Mouse (Mus musculus) heart, embryonic 13.5 days (tissue): ENCODE measurements around the gene Tmem80. TPM values are rescaled to one million over a fixed set of nuclear protein-coding genes. Genes with fewer than 3 reads are reported as not detected.

Experiments used
- ATAC-seq: fragments of 200-750 bp; cut with Nextera tagmentation; 2 replicates; pipeline ENCODE4 v1.8.0; 2017; ENCODE audit warnings: moderate TSS enrichment; ENCODE audit not compliant: insufficient number of reproducible peaks, low FRiP score, low TSS enrichment; ENCODE audit errors: extremely low read depth
- H3K27ac ChIP-seq: fragments of 300-500 bp; sonication (generic); replicated peaks from 2 replicates; pipeline ENCODE4 v1.5.1; 2015; ENCODE audit warnings: moderate library complexity, mild to moderate bottlenecking, inconsistent platforms
- H3K27me3 ChIP-seq: fragments of 300-500 bp; sonication (generic); replicated peaks from 2 replicates; pipeline ENCODE4 v1.6.1; 2015; ENCODE audit warnings: mild to moderate bottlenecking, inconsistent platforms
- H3K36me3 ChIP-seq: fragments of 300-500 bp; sonication (generic); 2 replicates; pipeline ENCODE4 v1.6.1; 2015; ENCODE audit warnings: mild to moderate bottlenecking, inconsistent platforms
- H3K4me1 ChIP-seq: fragments of 300-500 bp; sonication (generic); 2 replicates; pipeline ENCODE4 v1.6.1; 2015; ENCODE audit warnings: inconsistent platforms
- H3K4me2 ChIP-seq: fragments of 300-500 bp; sonication (generic); 2 replicates; pipeline ENCODE4 v1.6.1; 2015; ENCODE audit warnings: inconsistent platforms, mild to moderate bottlenecking, moderate library complexity
- H3K4me3 ChIP-seq: fragments of 300-500 bp; sonication (generic); 2 replicates; pipeline ENCODE4 v1.5.1; 2015; ENCODE audit warnings: moderate library complexity, mild to moderate bottlenecking, inconsistent platforms
- H3K9ac ChIP-seq: fragments of 300-500 bp; sonication (generic); 2 replicates; pipeline ENCODE4 v1.6.1; 2015; ENCODE audit warnings: inconsistent platforms, mild to moderate bottlenecking, moderate library complexity
- H3K9me3 ChIP-seq: fragments of 300-500 bp; sonication (generic); 2 replicates; pipeline ENCODE4 v1.6.1; 2016; ENCODE audit warnings: inconsistent platforms
- WGBS: fragments of 180-500 bp; shearing (Covaris S2); methylation state at CpG from one replicate; pipeline ENCODE4 v1.1.7; 2015; ENCODE audit warnings: mixed read lengths; 5-methylcytosine and 5-hydroxymethylcytosine counted together
- polyA plus RNA-seq: library from polyadenylated mRNA; unstranded; fragments of >200 nt; fragmentation: Nextera tagmentation; extraction: Ambion mirVana; gene quantifications from 2 replicates; pipeline ENCODE4 v1.2.1, GENCODE M21; 2015

Gene Tmem80
- polyA plus RNA-seq, 1 experiment from 2014 or later: 33.2 TPM

DNA sequence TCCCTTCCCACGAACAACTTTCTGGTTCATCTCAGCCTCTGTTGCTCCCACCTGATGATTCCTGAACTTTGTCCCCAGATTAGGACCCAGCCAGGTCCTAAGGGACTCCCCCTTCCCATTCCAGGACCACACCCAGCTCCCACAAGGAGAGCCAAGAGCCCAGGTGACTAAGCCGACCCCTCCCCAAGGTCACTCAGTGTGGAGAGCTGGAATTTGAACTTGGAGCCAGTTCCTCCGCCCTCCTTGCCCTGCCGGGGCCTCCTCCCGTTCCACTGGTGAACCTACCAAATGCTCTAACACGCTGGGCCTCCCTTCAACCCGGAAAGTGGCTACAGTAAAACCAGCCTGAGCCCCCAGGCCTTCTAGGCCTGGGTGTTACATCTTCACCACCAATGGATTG is 12.5 kb downstream of the Tmem80 start:
- Histone ChIP-seq H3K9me3 (no peaks in the 10 kb centered on the region), H3K36me3 (peaks cover 7% of the 10 kb centered on the region), H3K4me1 (peaks cover 11% of the 10 kb centered on the region), H3K4me2 (no peak overlapping the region), H3K27ac (no peak overlapping the region), H3K4me3 (no peak overlapping the region), H3K27me3 (peaks cover 28% of the 10 kb centered on the region), H3K9ac (peak overlapping the region; percentile 30; the same call in 1 of the 2 replicates)
- 81% methylated on average over 7 of the region's 7 CpGs for WGBS
- ATAC-seq: no peak

DNA sequence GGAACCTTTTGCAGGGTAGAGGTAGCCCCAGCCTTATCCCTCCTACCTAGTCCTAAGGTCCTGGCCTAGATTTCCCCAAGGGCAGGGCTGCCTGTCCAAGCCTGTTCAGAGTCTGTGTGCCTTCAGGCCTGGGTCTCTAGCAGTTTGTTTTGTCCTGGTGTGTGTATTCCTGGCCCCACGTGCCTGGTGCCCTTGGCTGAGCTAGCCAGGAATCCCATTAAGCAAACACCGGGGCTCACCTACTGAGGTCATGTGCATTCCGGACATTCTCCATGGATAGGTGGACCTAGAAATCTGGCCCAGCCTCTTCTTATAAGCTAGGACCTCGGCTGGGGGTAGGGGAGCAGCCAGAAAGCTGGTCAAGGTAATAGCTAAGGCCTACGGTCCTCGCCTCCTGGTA is 12.9 kb downstream of the Tmem80 start:
- Histone ChIP-seq H3K27ac (no peak overlapping the region), H3K9me3 (no peaks in the 10 kb centered on the region), H3K27me3 (peaks cover 28% of the 10 kb centered on the region), H3K9ac (peak overlapping the region; percentile 30; the same call in 1 of the 2 replicates), H3K4me1 (peaks cover 11% of the 10 kb centered on the region), H3K36me3 (peaks cover 7% of the 10 kb centered on the region), H3K4me3 (no peak overlapping the region), H3K4me2 (no peak overlapping the region)
- ATAC-seq: no peak
- WGBS: 72% methylated on average over 6 of the region's 6 CpGs

DNA sequence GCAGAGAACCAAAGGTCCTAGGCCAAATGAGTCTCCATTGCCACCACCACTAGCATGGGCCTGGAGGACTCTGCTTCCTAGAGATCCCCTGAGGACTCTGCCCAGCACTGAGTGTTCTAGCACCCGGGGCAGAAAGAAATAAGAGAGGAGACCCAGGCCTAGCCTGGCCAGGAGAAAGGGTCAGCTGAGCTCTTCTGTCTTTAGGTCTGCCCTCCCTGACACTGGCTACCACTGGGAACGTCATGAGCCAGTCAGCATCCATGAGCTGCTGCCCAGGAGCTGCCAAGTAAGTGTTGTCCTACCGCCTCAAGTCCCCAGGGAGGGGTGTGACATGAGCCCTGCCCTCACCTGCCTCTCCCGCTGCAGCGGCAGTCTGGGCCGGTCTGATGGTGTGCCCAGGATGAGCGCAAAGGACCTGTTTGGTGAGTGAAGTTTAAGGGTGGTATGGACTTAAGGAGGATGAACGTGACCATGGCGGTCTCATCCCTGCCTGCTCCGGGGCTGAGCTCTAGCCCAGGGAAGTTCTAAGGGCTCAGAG is 14.2 kb downstream of the Tmem80 start:
- Histone ChIP-seq H3K4me1 (peaks cover 11% of the 10 kb centered on the region), H3K27ac (no peak overlapping the region), H3K4me2 (no peak overlapping the region), H3K36me3 (no peaks in the 10 kb centered on the region), H3K9me3 (no peaks in the 10 kb centered on the region), H3K27me3 (peaks cover 28% of the 10 kb centered on the region), H3K9ac (no peak overlapping the region), H3K4me3 (no peak overlapping the region)
- no peak for ATAC-seq
- WGBS: 74% methylated on average over 10 of the region's 10 CpGs

DNA sequence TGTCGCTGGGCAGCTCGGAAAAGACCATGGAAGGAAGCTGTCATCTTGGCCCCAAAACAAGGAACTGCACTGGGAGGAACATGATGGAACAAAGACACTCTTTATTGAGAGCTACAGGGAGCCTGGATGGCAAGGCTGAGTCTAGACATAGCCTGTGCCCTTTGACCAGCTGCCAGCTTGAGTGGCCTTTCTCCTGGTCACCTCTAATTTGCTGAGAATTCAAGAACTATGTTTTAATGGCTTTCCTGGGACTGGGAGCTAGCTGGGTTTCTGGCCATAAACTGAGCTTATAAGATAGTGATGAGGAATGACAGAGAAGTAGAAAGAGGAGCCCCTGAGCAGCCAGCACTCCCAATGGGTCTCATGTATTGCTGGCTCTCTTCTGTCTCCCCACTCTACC is 15.7 kb downstream of the Tmem80 start:
- Histone ChIP-seq H3K9ac (no peak overlapping the region), H3K4me2 (no peak overlapping the region), H3K27me3 (peaks cover 19% of the 10 kb centered on the region), H3K9me3 (no peaks in the 10 kb centered on the region), H3K4me1 (peaks cover 8% of the 10 kb centered on the region), H3K4me3 (no peak overlapping the region), H3K36me3 (no peaks in the 10 kb centered on the region), H3K27ac (no peak overlapping the region)
- 65% methylated on average over 2 of the region's 2 CpGs for WGBS
- ATAC-seq: no peak

DNA sequence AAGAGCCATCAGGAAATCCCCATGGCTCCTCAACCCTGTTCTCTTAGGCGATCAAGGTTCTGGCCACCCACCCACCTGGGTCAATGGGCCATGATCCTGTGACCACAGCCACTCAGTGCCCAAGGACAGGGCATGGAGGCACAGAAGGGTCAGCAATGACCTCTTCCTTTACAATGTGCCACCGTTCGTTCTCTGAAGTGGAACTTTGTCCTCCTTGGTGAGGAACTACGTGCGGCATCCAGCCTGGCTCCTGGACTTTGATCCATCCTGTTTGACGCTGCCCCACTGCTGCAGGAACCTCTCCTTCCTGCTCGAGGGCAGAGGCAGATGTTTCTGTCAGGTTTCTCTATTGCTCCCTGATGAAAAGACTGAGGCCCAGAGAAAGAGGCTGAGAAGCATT is 16.2 kb downstream of the Tmem80 start:
- no peak overlapping the region for H3K9ac ChIP-seq
- ATAC-seq: no peak
- no peaks in the 10 kb centered on the region for H3K36me3 ChIP-seq
- H3K4me1 ChIP-seq: peaks cover 5% of the 10 kb centered on the region
- H3K27me3 ChIP-seq: peaks cover 14% of the 10 kb centered on the region
- H3K27ac ChIP-seq: no peak overlapping the region
- no peaks in the 10 kb centered on the region for H3K9me3 ChIP-seq
- no peak overlapping the region for H3K4me3 ChIP-seq
- no peak overlapping the region for H3K4me2 ChIP-seq
- 63% methylated on average over 7 of the region's 7 CpGs for WGBS

DNA sequence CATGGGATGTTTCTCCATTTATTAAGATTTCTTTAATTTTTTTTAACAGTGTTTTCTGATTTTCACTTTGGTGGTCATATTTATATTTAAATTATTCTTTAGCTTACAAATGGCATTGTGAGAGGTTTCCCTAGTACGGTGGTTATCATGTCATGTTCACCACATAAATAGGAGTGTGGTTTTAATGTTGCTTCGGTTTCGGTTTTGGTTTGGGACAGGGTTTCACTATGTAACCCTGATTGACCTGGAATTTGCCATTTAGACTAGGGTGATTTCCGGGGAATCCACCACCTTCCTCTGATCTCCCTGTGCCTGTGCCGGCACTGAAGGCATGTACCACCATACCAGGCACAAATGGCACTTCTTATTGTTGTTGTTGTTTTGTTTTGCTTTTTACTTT is 17.2 kb downstream of the Tmem80 start:
- H3K4me1 ChIP-seq: no peaks in the 10 kb centered on the region
- no peak overlapping the region for H3K4me2 ChIP-seq
- 84% methylated on average over 5 of the region's 5 CpGs for WGBS
- H3K9me3 ChIP-seq: no peaks in the 10 kb centered on the region
- H3K36me3 ChIP-seq: no peaks in the 10 kb centered on the region
- no peak overlapping the region for H3K4me3 ChIP-seq
- ATAC-seq: no peak
- no peak overlapping the region for H3K27ac ChIP-seq
- H3K27me3 ChIP-seq: peaks cover 4% of the 10 kb centered on the region
- H3K9ac ChIP-seq: no peak overlapping the region

DNA sequence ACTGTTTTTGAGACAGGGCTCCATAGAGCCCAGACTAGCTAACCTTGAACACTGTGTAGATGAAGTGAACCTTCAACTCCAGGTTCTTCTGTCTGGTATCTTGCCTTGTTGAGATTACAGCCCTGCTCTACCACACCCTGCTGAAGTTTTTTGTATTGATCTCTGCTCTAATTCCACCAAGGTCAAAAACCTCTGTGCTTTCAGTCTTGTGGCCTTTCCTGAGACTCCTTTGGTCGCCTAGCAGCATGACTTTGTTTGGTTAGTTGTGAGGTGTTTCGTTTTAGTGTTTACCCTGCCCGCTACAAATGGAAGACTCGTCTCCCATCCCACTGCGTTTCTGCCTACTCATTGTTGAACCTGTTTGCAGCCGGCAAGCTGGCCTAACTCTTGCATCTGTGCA is 23.5 kb downstream of the Tmem80 start:
- Histone ChIP-seq H3K9me3 (no peaks in the 10 kb centered on the region), H3K27ac (no peak overlapping the region), H3K4me2 (no peak overlapping the region), H3K27me3 (peaks cover 9% of the 10 kb centered on the region), H3K4me1 (no peaks in the 10 kb centered on the region), H3K36me3 (no peaks in the 10 kb centered on the region), H3K9ac (no peak overlapping the region), H3K4me3 (no peak overlapping the region)
- 69% methylated on average over 6 of the region's 6 CpGs for WGBS
- ATAC-seq: no peak

DNA sequence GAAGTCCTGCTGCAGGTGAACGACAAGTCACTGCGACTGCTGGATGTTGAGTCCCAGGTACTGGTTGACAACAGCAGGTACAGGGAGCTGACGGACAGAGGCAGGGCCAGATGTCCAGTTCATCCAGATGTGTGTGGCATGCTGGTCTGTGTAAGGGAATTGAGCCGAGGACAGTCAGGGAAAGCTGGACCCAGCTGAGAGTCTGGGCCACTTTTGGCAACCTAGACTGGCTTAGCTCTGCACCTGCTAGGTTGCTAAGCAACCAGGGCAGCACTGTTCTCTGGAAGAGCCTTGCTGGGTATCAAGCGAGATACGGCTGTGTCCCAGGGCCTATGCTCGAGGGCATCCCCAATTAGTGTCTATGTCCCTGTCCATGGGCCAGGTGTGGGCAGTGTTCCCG is 27.5 kb downstream of the Tmem80 start:
- ATAC-seq: no peak
- H3K4me3 ChIP-seq: no peak overlapping the region
- H3K9me3 ChIP-seq: no peaks in the 10 kb centered on the region
- 73% methylated on average over 8 of the region's 8 CpGs for WGBS
- no peak overlapping the region for H3K9ac ChIP-seq
- H3K4me2 ChIP-seq: no peak overlapping the region
- H3K27me3 ChIP-seq: peaks cover 37% of the 10 kb centered on the region
- no peaks in the 10 kb centered on the region for H3K4me1 ChIP-seq
- no peak overlapping the region for H3K27ac ChIP-seq
- H3K36me3 ChIP-seq: no peaks in the 10 kb centered on the region

DNA sequence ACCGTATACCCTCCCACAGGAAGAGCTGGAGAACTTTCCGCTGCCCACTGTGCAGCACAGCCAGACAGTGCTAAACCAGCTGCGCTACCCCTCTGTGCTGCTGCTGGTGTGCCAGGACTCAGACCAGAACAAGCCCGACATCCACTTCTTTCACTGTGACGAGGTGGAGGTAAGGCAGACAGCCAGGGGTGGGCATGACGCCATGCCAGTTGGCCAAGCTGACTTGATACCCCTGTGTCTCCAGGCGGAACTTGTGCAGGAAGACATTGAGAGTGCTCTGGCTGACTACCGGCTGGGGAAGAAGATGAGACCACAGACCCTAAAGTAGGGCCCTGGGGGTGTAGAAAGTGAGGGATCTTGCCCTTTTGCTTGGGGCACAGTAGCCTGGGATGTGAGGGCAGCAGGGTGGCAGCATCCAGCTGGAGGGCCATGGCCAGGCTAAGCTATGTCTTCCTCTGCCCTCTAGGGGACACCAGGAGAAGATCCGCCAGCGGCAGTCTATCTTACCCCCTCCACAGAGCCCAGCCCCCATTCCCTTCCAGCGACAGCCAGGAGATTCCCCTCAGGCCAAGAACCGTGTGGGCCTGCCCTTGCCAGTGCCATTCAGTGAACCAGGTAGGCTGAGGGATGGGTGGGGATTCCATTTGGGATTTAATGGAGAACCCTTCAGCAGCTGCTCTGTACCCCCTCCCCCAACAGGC is 28.2 kb downstream of the Tmem80 start:
- Histone ChIP-seq H3K36me3 (no peaks in the 10 kb centered on the region), H3K27ac (no peak overlapping the region), H3K9ac (no peak overlapping the region), H3K4me1 (no peaks in the 10 kb centered on the region), H3K4me3 (no peak overlapping the region), H3K9me3 (no peaks in the 10 kb centered on the region), H3K27me3 (peaks cover 45% of the 10 kb centered on the region), H3K4me2 (no peak overlapping the region)
- WGBS: 53% methylated on average over 12 of the region's 12 CpGs
- no peak for ATAC-seq

DNA sequence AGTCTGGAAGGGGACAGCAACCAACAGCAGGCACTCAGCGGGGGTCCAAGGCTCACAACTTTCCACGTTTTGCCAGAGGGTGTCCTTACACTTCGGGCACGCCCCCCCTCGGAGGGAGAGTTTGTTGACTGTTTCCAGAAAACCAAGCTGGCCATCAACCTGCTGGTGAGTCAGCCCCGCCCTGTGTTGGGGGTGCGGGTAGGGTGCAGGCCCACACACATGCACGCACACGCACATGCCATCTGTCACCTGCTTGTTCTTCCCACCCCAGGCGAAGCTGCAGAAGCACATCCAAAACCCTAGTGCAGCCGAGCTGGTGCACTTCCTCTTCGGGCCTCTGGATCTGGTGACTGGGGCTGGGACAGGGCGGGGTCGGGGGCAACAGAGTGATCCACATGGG is 29.4 kb downstream of the Tmem80 start:
- Histone ChIP-seq H3K9ac (no peak overlapping the region), H3K27me3 (peaks cover 57% of the 10 kb centered on the region), H3K4me2 (no peak overlapping the region), H3K4me3 (no peak overlapping the region), H3K4me1 (no peaks in the 10 kb centered on the region), H3K27ac (no peak overlapping the region), H3K9me3 (no peaks in the 10 kb centered on the region), H3K36me3 (no peaks in the 10 kb centered on the region)
- WGBS: 67% methylated on average over 14 of the region's 14 CpGs
- no peak for ATAC-seq

DNA sequence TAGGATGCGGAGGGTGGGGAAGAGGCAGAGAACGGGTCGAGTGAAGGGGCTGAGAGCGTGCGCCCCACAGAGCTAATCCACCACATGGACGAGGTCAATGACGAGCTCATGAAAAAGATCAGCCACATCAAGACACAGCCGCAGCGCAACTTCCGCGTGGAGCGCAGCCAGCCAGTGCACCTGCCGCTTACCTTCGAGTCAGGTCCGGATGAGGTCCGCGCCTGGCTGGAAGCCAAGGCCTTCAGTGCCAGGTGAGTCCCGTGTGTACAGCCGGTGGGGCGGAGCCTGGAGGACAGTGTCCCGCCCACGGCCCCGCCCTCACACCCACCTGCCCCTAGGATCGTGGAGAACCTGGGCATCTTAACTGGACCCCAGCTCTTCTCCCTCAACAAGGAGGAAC is 34.0 kb downstream of the Tmem80 start:
- no peak for ATAC-seq
- H3K27ac ChIP-seq: no peak overlapping the region

DNA sequence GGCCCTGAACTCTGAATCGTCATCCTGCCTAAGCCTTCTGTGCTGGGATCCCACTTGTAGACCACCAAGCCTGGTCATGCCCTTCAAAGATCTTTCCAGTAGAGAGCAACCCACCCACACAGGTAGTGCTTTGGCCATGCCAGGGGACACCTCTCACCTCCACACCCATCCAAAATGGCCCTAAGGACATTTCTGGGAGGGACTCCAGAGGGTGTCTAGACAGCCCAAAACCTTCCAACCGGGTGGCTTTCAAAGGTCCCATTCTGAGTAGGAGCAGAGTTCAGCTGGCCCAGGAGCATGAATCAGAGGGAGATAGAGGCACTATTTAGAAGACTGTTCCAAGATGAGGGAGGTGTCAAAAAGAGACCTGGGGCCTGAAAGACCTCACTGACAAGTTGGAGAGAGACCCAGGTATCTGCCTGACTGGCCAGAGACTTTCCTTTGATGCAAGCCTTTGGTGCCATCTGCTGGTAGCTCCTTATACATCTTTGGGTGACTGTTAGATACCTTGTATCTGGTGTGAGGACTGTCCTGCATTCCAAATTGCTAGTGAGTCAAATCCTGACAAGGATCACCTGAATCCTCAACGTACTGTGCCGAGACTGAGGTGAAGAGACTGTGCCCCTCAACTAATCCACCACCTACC is 35.7 kb downstream of the Tmem80 start:
- no peak for ATAC-seq
- H3K27ac ChIP-seq: no peak overlapping the region
- H3K27me3 ChIP-seq: peaks cover 61% of the 10 kb centered on the region
- H3K4me2 ChIP-seq: no peak overlapping the region
- no peaks in the 10 kb centered on the region for H3K4me1 ChIP-seq
- no peak overlapping the region for H3K9ac ChIP-seq
- no peaks in the 10 kb centered on the region for H3K9me3 ChIP-seq
- no peaks in the 10 kb centered on the region for H3K36me3 ChIP-seq
- no peak overlapping the region for H3K4me3 ChIP-seq
- WGBS: 46% methylated on average over 4 of the region's 4 CpGs

More for the DNA sequence above, 34.0 kb downstream of the Tmem80 start:
- Histone ChIP-seq H3K4me3 (no peak overlapping the region), H3K9ac (peak overlapping the region; percentile 40; the same call in 1 of the 2 replicates), H3K4me1 (no peaks in the 10 kb centered on the region), H3K36me3 (no peaks in the 10 kb centered on the region), H3K9me3 (no peaks in the 10 kb centered on the region), H3K4me2 (peak overlapping the region; percentile 20; the same call in 1 of the 2 replicates), H3K27me3 (peaks cover 74% of the 10 kb centered on the region)
- 12% methylated on average over 24 of the region's 24 CpGs for WGBS
